Mouse (Mus musculus) liver, adult 2 months (tissue): ENCODE measurements at regions not wholly inside any gene's neighbourhood (a gene's known extent, or its start where the extent isn't known, plus 50 kb on each side); places are given as distances from the start of the nearest gene placed in this dataset.

ENCODE experiments used
- DNase-seq: peaks from one replicate; pipeline ENCODE4 v3.0.0-alpha.2; 2011; ENCODE audit warnings: low read depth, low spot score; ENCODE audit errors: extremely low read depth
- H3K27ac ChIP-seq: fragments of 200-500 bp; replicated peaks from 2 replicates; pipeline ENCODE4 v1.5.1; 2012; ENCODE audit warnings: low read depth, mild to moderate bottlenecking, control low read depth, inconsistent platforms, low read length; ENCODE audit not compliant: insufficient read depth
- H3K27me3 ChIP-seq: fragments of 200-500 bp; 2 replicates; pipeline ENCODE4 v1.6.1; 2012; ENCODE audit warnings: mild to moderate bottlenecking, moderate library complexity, low read length, inconsistent platforms; ENCODE audit not compliant: control insufficient read depth, insufficient read depth
- H3K36me3 ChIP-seq: fragments of 200-500 bp; 2 replicates; pipeline ENCODE4 v1.6.1; 2012; ENCODE audit warnings: low read length, inconsistent platforms; ENCODE audit not compliant: control insufficient read depth, insufficient read depth
- H3K4me1 ChIP-seq: fragments of 200-500 bp; 2 replicates; pipeline ENCODE4 v1.6.1; 2011; ENCODE audit warnings: low read length; ENCODE audit not compliant: control insufficient read depth, insufficient read depth
- H3K4me3 ChIP-seq: fragments of 200-500 bp; 2 replicates; pipeline ENCODE4 v1.5.1; 2011; ENCODE audit warnings: low read depth, mild to moderate bottlenecking, control low read depth, low read length, moderate library complexity; ENCODE audit not compliant: insufficient read depth
- H3K79me2 ChIP-seq: fragments of 200-500 bp; 2 replicates; pipeline ENCODE4 v1.6.1; 2012; ENCODE audit warnings: inconsistent platforms, mild to moderate bottlenecking, low read length, moderate library complexity; ENCODE audit not compliant: control insufficient read depth, insufficient read depth
- H3K9ac ChIP-seq: fragments of 200-500 bp; 2 replicates; pipeline ENCODE4 v1.6.1; 2012; ENCODE audit warnings: low read depth, mild to moderate bottlenecking, control low read depth, inconsistent platforms, low read length
- CTCF ChIP-seq: fragments of 200-500 bp; IDR thresholded peaks from 2 replicates; pipeline ENCODE4 v1.5.1; 2011; ENCODE audit warnings: low read depth, low read length, control low read depth
- POLR2A ChIP-seq: fragments of 200-500 bp; IDR thresholded peaks from 2 replicates; pipeline ENCODE4 v1.6.1; 2011; ENCODE audit warnings: low read length, control low read depth; ENCODE audit not compliant: insufficient read depth; ENCODE audit errors: extremely low read depth
- WGBS: fragments of 180-500 bp; shearing (Covaris S2); methylation state at CpG from one replicate; pipeline ENCODE4 v1.1.7; 2018; 5-methylcytosine and 5-hydroxymethylcytosine counted together

- H3K36me3 ChIP-seq = no peaks in the 10 kb centered on the region
- H3K27me3 ChIP-seq = no peaks in the 10 kb centered on the region
- H3K4me1 ChIP-seq = no peaks in the 10 kb centered on the region
- H3K27ac ChIP-seq = no peak overlapping the region
- 61% methylated on average over 1 of the region's 1 CpGs for WGBS
- no peaks in the 10 kb centered on the region for H3K79me2 ChIP-seq
- no peak overlapping the region for H3K4me3 ChIP-seq
- no peak overlapping the region for H3K9ac ChIP-seq
- no peak for DNase-seq
- TF ChIP-seq POLR2A (no peak), CTCF (no peak)
These were observed 193.2 kb downstream of the Tm2d1 start for GRCm38 (mm10) chr4:98189894-98190293.

GRCm38 (mm10) chr4:98188944-98189343 lies 194.2 kb downstream of the Tm2d1 start:
- Histone ChIP-seq H3K4me3 (no peak overlapping the region), H3K79me2 (no peaks in the 10 kb centered on the region), H3K4me1 (no peaks in the 10 kb centered on the region), H3K27me3 (no peaks in the 10 kb centered on the region), H3K9ac (no peak overlapping the region), H3K27ac (no peak overlapping the region), H3K36me3 (no peaks in the 10 kb centered on the region)
- TF ChIP-seq CTCF (no peak), POLR2A (no peak)
- 79% methylated on average over 7 of the region's 7 CpGs for WGBS
- no peak for DNase-seq

- Histone ChIP-seq H3K27me3 (no peaks in the 10 kb centered on the region), H3K4me3 (no peak overlapping the region), H3K4me1 (no peaks in the 10 kb centered on the region), H3K9ac (no peak overlapping the region), H3K79me2 (no peaks in the 10 kb centered on the region), H3K36me3 (no peaks in the 10 kb centered on the region), H3K27ac (no peak overlapping the region)
- WGBS = 95% methylated on average over 2 of the region's 2 CpGs
- no peak for TF ChIP-seq CTCF
- TF ChIP-seq POLR2A = no peak
- DNase-seq = no peak
These were observed 196.1 kb downstream of the Tm2d1 start for GRCm38 (mm10) chr4:98187038-98187437.

GRCm38 (mm10) chr4:98182053-98182355 lies 201.1 kb downstream of the Tm2d1 start:
- Histone ChIP-seq H3K9ac (no peak overlapping the region), H3K4me1 (no peaks in the 10 kb centered on the region), H3K79me2 (no peaks in the 10 kb centered on the region), H3K4me3 (no peak overlapping the region), H3K27me3 (no peaks in the 10 kb centered on the region), H3K27ac (no peak overlapping the region), H3K36me3 (no peaks in the 10 kb centered on the region)
- no peak for DNase-seq
- WGBS = 57% methylated on average over 4 of the region's 4 CpGs
- no peak for TF ChIP-seq POLR2A
- TF ChIP-seq CTCF = no peak

GRCm38 (mm10) chr4:98181185-98182052 lies 201.7 kb downstream of the Tm2d1 start:
- 80% methylated on average over 12 of the region's 12 CpGs for WGBS
- TF ChIP-seq CTCF (no peak), POLR2A (no peak)
- Histone ChIP-seq H3K27me3 (no peaks in the 10 kb centered on the region), H3K36me3 (no peaks in the 10 kb centered on the region), H3K4me3 (no peak overlapping the region), H3K9ac (no peak overlapping the region), H3K4me1 (no peaks in the 10 kb centered on the region), H3K79me2 (no peaks in the 10 kb centered on the region), H3K27ac (no peak overlapping the region)
- DNase-seq = no peak

- WGBS = 64% methylated on average over 10 of the region's 10 CpGs
- Histone ChIP-seq H3K27ac (no peak overlapping the region), H3K4me1 (no peaks in the 10 kb centered on the region), H3K36me3 (no peaks in the 10 kb centered on the region), H3K27me3 (no peaks in the 10 kb centered on the region), H3K9ac (no peak overlapping the region), H3K4me3 (no peak overlapping the region), H3K79me2 (no peaks in the 10 kb centered on the region)
- DNase-seq = no peak
- TF ChIP-seq POLR2A (no peak), CTCF (no peak)
These were observed 202.8 kb downstream of the Tm2d1 start for GRCm38 (mm10) chr4:98180336-98180735.
